Mouse (Mus musculus): ENCODE results near the gene Fam168b.
A peak's percentile ranks its signal among the peaks of the same experiment; 100 is the strongest.

Gene Fam168b

GRCm38 (mm10) chr1:34852116-34852878 is 9.4 kb upstream of the Fam168b start:
- peak in 1 of 2 experiments; percentile 63 for DNase-seq (ENCODE audit: inconsistent age in 2 of 2, low spot score in 1 of 2)

- DNase-seq (ENCODE audit: inconsistent age in 2 of 2, low spot score in 1 of 2), result peak; percentile 77 to 92
Observed at GRCm38 (mm10) chr1:34851562-34851961, 8.7 kb upstream of the Fam168b start.

GRCm38 (mm10) chr1:34850343-34851136 is 7.7 kb upstream of the Fam168b start:
- peak; percentile 42 to 82 for DNase-seq (ENCODE audit: inconsistent age in 2 of 2, low spot score in 1 of 2)

GRCm38 (mm10) chr1:34849745-34850342 is 7.0 kb upstream of the Fam168b start, which contains the start of gene Plekhb2:
Gene Plekhb2, plus strand, starts transcription at chr1:34849976.
- peak; percentile 94 to 97 for DNase-seq (ENCODE audit: inconsistent age in 2 of 2, low spot score in 1 of 2)

- DNase-seq (ENCODE audit: inconsistent age in 2 of 2, low spot score in 1 of 2), result no peak
Observed at GRCm38 (mm10) chr1:34847070-34847469, 4.2 kb upstream of the Fam168b start.

- peak in 1 of 2 experiments; percentile 92 for DNase-seq (ENCODE audit: inconsistent age in 2 of 2, low spot score in 1 of 2)
Observed at GRCm38 (mm10) chr1:34842389-34842861, 440 bp downstream of the Fam168b start.

- peak in 1 of 2 experiments; percentile 63 for DNase-seq (ENCODE audit: inconsistent age in 2 of 2, low spot score in 1 of 2)
Observed at GRCm38 (mm10) chr1:34841709-34842388, 1.0 kb downstream of the Fam168b start.

GRCm38 (mm10) chr1:34839241-34839640 is 3.6 kb downstream of the Fam168b start:
- peak in 1 of 2 experiments; percentile 61 for DNase-seq (ENCODE audit: inconsistent age in 2 of 2, low spot score in 1 of 2)

GRCm38 (mm10) chr1:34837951-34838689 is 4.7 kb downstream of the Fam168b start:
- DNase-seq (ENCODE audit: inconsistent age in 2 of 2, low spot score in 1 of 2), result peak in 1 of 2 experiments; percentile 71

GRCm38 (mm10) chr1:34834904-34835303 is 8.0 kb downstream of the Fam168b start:
- DNase-seq (ENCODE audit: inconsistent age in 2 of 2, low spot score in 1 of 2), result no peak

GRCm38 (mm10) chr1:34831381-34831780 is 11.5 kb downstream of the Fam168b start:
- DNase-seq (ENCODE audit: inconsistent age in 2 of 2, low spot score in 1 of 2), result no peak

GRCm38 (mm10) chr1:34830934-34831333 is 11.9 kb downstream of the Fam168b start:
- DNase-seq (ENCODE audit: inconsistent age in 2 of 2, low spot score in 1 of 2), result no peak

- no peak for DNase-seq (ENCODE audit: inconsistent age in 2 of 2, low spot score in 1 of 2)
Observed at GRCm38 (mm10) chr1:34828528-34829294, 14.2 kb downstream of the Fam168b start.

- DNase-seq (ENCODE audit: inconsistent age in 2 of 2, low spot score in 1 of 2), result peak in 1 of 2 experiments; percentile 8
Observed at GRCm38 (mm10) chr1:34827900-34828299, 15.0 kb downstream of the Fam168b start.

GRCm38 (mm10) chr1:34825909-34826308 is 17.0 kb downstream of the Fam168b start:
- no peak for DNase-seq (ENCODE audit: inconsistent age in 2 of 2, low spot score in 1 of 2)

- no peak for DNase-seq (ENCODE audit: inconsistent age in 2 of 2, low spot score in 1 of 2)
Observed at GRCm38 (mm10) chr1:34824208-34824607, 18.7 kb downstream of the Fam168b start.

- peak in 1 of 2 experiments; percentile 78 for DNase-seq (ENCODE audit: inconsistent age in 2 of 2, low spot score in 1 of 2)
Observed at GRCm38 (mm10) chr1:34823353-34823752, 19.5 kb downstream of the Fam168b start.

GRCm38 (mm10) chr1:34822746-34823145 is 20.1 kb downstream of the Fam168b start:
- DNase-seq (ENCODE audit: inconsistent age in 2 of 2, low spot score in 1 of 2), result peak in 1 of 2 experiments; percentile 73

GRCm38 (mm10) chr1:34822003-34822402 is 20.9 kb downstream of the Fam168b start:
- no peak for DNase-seq (ENCODE audit: inconsistent age in 2 of 2, low spot score in 1 of 2)
